Mouse (Mus musculus) G1E (cell line): Measurements from ENCODE around the gene Trit1. TPM values are rescaled to one million over a fixed set of nuclear protein-coding genes. Genes with fewer than 3 reads are reported as not detected.

ENCODE experiments used
- ATAC-seq: 2 replicates; pipeline ENCODE4 v1.8.0; 2016; ENCODE audit warnings: mild to moderate bottlenecking; ENCODE audit not compliant: insufficient number of reproducible peaks, poor library complexity, low FRiP score, severe bottlenecking; ENCODE audit errors: extremely low read depth
- DNase-seq: peaks from one replicate; pipeline ENCODE4 v3.0.0; 2012; ENCODE audit warnings: low spot score
- H3K27me3 ChIP-seq: 2 replicates; pipeline ENCODE4 v1.6.1; 2012; ENCODE audit warnings: mild to moderate bottlenecking, low read length, inconsistent platforms; ENCODE audit not compliant: insufficient read depth
- H3K36me3 ChIP-seq: replicated peaks from 2 replicates; pipeline ENCODE3; 2012; ENCODE audit warnings: mild to moderate bottlenecking, inconsistent platforms
- H3K4me1 ChIP-seq: 2 replicates; pipeline ENCODE4 v1.6.1; 2012; ENCODE audit warnings: low read depth, low read length, inconsistent platforms, mixed read lengths; ENCODE audit not compliant: insufficient read depth
- H3K4me3 ChIP-seq: 2 replicates; pipeline ENCODE4 v1.5.1; 2012; ENCODE audit warnings: low read depth, mild to moderate bottlenecking, inconsistent platforms, low read length, moderate library complexity, mixed read lengths
- H3K9me3 ChIP-seq: replicated peaks from 2 replicates; pipeline ENCODE4 v1.6.1; 2012; ENCODE audit warnings: inconsistent platforms
- CTCF ChIP-seq: IDR thresholded peaks from 2 replicates; pipeline ENCODE4 v1.5.1; 2012; ENCODE audit warnings: low read depth, low read length, inconsistent platforms, mixed read lengths
- GATA1 ChIP-seq: IDR thresholded peaks from 2 replicates; pipeline ENCODE4 v1.6.1; 2012; ENCODE audit warnings: borderline replicate concordance, low read length, inconsistent platforms, mixed read lengths
- GATA2 ChIP-seq: IDR thresholded peaks from 2 replicates; pipeline ENCODE4 v1.6.1; 2012; ENCODE audit warnings: low read depth, low read length, inconsistent platforms, borderline replicate concordance
- POLR2AphosphoS5 ChIP-seq: IDR thresholded peaks from 2 replicates; pipeline ENCODE4 v1.6.1; 2012; ENCODE audit warnings: low read depth, low read length, inconsistent platforms; ENCODE audit not compliant: insufficient replicate concordance
- TAL1 ChIP-seq: conservative IDR thresholded peaks from 2 replicates; pipeline ENCODE4 v1.6.1; 2012; ENCODE audit warnings: low read depth, low read length, inconsistent platforms, mixed read lengths
- polyA plus RNA-seq: library from polyadenylated mRNA; stranded (reverse); fragments of >175 nt; gene quantifications from 2 replicates; pipeline ENCODE4 v1.2.3, GENCODE M21; 2012
- total RNA-seq, 2 experiments: library from RNA; stranded (forward) in 1 of 2; stranded (reverse) in 1 of 2; fragments of 200-1000 nt in 1 of 2; fragments of >200 nt in 1 of 2; fragmentation: Nextera tagmentation in 1 of 2; gene quantifications; 2 replicates each; pipeline ENCODE4 v1.2.3; 2014 to 2017

The Trit1 gene
- total and polyA plus RNA-seq, 3 experiments: 3.2 to 24.4 (median 23.6) TPM

DNA sequence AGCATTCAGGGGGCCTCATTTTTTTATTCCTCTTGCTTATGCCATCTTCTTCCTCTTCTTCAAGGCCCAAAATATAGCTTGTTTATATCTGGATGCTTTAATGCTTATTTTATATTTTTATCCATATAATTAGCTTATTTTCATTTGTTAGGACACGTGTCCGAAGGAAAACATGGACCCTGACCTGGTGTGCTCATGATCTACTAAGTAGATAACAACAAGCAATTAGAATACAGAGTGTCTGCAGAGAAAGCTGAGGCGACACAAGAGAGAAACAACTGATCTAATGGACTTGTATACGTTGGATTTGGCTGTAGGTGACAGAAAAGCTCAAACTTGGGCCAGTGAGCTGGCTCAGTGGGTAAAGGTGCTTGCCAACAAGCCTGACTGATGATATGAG, 39.5 kb upstream of the Trit1 start:
- Histone ChIP-seq H3K4me1 (no peaks in the 10 kb centered on the region), H3K36me3 (no peaks in the 10 kb centered on the region), H3K27me3 (peaks cover 15% of the 10 kb centered on the region; the same call in 1 of the 2 replicates), H3K9me3 (no peaks in the 10 kb centered on the region), H3K4me3 (no peak overlapping the region)
- ATAC-seq (no peak), DNase-seq (no peak)
- TF ChIP-seq TAL1: no peak
- TF ChIP-seq GATA2: no peak
- TF ChIP-seq CTCF: no peak
- TF ChIP-seq POLR2AphosphoS5: no peak
- TF ChIP-seq GATA1: no peak

DNA sequence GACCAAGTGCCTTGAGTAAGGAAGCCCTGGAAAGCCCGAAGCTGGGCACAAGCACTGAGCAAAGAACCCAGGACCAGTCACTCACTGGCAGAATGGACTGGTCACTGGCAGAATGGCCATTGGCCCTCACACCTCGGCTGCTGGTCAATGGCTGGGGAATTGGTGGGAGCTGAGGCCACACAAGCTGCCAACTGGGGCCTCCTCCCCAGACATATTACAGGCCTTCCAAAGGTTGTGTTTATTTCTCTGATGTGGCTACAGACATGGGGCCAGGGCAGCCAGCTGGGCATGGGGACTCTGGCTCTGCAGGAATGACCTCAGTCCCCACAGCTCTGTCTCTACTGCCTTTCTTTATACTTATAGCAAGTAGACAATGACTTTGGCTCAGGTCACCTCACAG, 37.5 kb upstream of the Trit1 start:
- no peak for TF ChIP-seq POLR2AphosphoS5
- no peak for TF ChIP-seq GATA1
- no peak for TF ChIP-seq CTCF
- no peak for TF ChIP-seq GATA2
- no peak for TF ChIP-seq TAL1
- ATAC-seq (no peak), DNase-seq (no peak)
- no peak overlapping the region for H3K4me3 ChIP-seq
- H3K4me1 ChIP-seq: no peaks in the 10 kb centered on the region
- H3K36me3 ChIP-seq: no peaks in the 10 kb centered on the region
- no peaks in the 10 kb centered on the region for H3K9me3 ChIP-seq
- peaks cover 26% of the 10 kb centered on the region for H3K27me3 ChIP-seq

DNA sequence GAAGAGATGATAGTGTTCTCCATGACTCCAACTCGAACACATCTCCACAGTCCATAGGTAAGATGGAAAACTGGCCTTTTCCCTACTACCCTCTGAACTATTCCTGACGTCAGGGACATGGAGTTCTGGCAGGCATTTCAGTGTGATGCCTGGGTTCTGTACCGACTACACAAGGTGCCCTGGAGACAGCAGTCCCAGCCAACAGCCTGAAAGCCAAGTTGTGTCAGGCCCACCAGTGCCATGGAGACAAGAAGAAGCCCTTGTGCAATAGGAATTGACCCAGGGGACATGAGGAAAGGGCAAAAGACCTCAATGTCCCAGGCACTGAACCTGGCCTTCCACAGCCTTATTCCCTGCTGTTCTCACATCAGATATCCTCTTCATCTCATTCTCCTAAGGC, 36.6 kb upstream of the Trit1 start:
- no peak overlapping the region for H3K4me3 ChIP-seq
- no peaks in the 10 kb centered on the region for H3K36me3 ChIP-seq
- ATAC-seq (no peak), DNase-seq (no peak)
- TF ChIP-seq POLR2AphosphoS5 (no peak), CTCF (no peak), GATA1 (no peak), TAL1 (no peak), GATA2 (no peak)
- H3K9me3 ChIP-seq: no peaks in the 10 kb centered on the region
- H3K4me1 ChIP-seq: no peaks in the 10 kb centered on the region
- H3K27me3 ChIP-seq: peaks cover 33% of the 10 kb centered on the region

DNA sequence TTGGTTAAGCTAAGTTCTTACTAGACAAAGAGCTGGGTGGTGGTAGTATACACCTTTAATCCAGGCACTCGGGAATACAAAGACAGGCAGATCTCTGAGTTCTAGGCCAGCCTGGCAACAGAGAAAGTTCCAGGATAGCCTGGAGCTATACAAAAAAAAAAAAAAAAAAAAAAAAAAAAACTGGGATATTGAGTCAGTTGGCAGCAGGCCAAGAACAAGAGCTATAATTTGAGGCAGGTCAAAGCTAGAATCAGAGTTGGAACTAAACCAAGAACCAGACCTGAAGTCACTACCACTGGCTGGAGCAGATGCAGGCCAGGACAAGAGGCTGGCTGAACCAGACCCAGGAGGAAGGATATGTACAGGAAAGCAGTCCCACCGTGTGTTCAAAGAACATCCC, 35.7 kb upstream of the Trit1 start:
- peaks cover 32% of the 10 kb centered on the region for H3K27me3 ChIP-seq
- TF ChIP-seq TAL1: no peak
- TF ChIP-seq GATA1: no peak
- TF ChIP-seq GATA2: no peak
- TF ChIP-seq CTCF: no peak
- no peak for TF ChIP-seq POLR2AphosphoS5

DNA sequence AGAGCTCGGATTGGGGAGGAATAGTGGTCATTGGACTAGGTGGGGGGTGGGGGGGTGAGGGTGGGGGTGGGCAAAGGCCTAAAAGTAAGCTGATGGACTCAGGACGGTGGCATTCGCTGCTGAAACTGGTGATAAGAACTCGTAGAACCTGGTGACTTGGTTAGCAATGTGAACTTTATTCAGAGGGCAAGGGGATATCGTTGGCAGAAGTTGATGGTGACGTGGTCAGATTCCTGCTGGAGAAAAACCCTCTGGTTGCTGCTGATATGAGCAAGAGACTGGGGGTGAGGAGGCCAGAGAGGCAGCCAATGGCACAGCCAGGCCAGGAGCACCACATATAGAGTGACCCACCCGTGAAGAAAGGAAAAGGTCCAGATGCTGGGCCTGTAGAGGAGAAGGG, 35.2 kb upstream of the Trit1 start:
- DNase-seq (no peak), ATAC-seq (no peak)
- no peaks in the 10 kb centered on the region for H3K9me3 ChIP-seq
- TF ChIP-seq GATA1: no peak
- no peaks in the 10 kb centered on the region for H3K4me1 ChIP-seq
- no peak overlapping the region for H3K4me3 ChIP-seq
- H3K27me3 ChIP-seq: peaks cover 32% of the 10 kb centered on the region
- H3K36me3 ChIP-seq: no peaks in the 10 kb centered on the region

More for the DNA sequence above, 35.7 kb upstream of the Trit1 start:
- H3K9me3 ChIP-seq: no peaks in the 10 kb centered on the region
- H3K4me3 ChIP-seq: no peak overlapping the region
- ATAC-seq (no peak), DNase-seq (no peak)
- no peaks in the 10 kb centered on the region for H3K36me3 ChIP-seq
- H3K4me1 ChIP-seq: no peaks in the 10 kb centered on the region

DNA sequence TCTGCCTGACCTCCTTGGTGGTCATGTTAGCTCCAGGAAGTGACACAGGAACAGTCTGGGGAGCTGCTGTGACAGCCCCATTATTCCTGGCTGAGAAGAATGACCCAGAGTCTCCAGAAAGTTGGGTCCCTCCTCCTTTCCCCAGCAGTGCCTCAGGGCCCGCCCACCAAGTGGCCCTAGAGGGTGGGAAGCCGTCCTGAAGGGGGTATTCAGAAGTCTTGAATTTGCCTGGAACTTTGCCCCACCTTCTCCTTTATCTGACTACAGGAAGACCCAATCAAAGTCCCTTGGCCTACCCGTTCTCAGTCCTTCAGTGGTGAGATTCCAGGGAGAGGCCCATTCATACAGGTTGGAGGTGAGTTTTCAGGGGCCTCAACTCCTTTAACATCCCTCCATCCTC, 34.5 kb upstream of the Trit1 start:
- Histone ChIP-seq H3K36me3 (no peaks in the 10 kb centered on the region), H3K27me3 (peaks cover 32% of the 10 kb centered on the region), H3K4me3 (no peak overlapping the region), H3K9me3 (no peaks in the 10 kb centered on the region), H3K4me1 (no peaks in the 10 kb centered on the region)
- TF ChIP-seq GATA1: no peak
- TF ChIP-seq TAL1: no peak
- TF ChIP-seq CTCF: no peak
- TF ChIP-seq POLR2AphosphoS5: no peak
- no peak for TF ChIP-seq GATA2
- DNase-seq (no peak), ATAC-seq (no peak)

DNA sequence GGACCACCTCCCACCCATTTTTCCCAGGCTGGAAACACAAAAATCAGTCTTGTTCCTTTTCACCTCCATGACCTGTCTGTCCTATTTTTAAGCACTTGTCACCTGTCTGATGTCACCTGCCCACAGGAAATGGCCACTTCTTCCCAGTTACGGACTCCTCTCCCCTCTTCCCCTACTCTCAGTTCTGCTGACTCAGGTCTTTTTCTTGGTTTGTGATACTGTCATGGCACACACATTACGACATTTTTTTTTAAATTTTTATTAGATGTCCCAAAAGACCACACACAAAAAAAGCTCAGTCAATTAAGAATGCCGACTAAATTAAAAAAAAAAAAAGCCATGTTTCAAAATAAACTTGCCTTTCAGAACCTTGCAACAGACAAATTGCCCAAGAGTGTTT, 33.9 kb upstream of the Trit1 start:
- TF ChIP-seq GATA2: no peak
- TF ChIP-seq POLR2AphosphoS5: no peak
- TF ChIP-seq TAL1: no peak
- TF ChIP-seq CTCF: no peak
- no peak for TF ChIP-seq GATA1
- DNase-seq (no peak), ATAC-seq (no peak)
- H3K36me3 ChIP-seq: no peaks in the 10 kb centered on the region
- no peaks in the 10 kb centered on the region for H3K4me1 ChIP-seq
- H3K9me3 ChIP-seq: no peaks in the 10 kb centered on the region
- H3K4me3 ChIP-seq: no peak overlapping the region
- H3K27me3 ChIP-seq: peaks cover 32% of the 10 kb centered on the region
